Mouse (Mus musculus) left cerebral cortex, adult 8-10 months (tissue): ENCODE data around the gene Cdk17. TPM values are rescaled to one million over a fixed set of nuclear protein-coding genes. Genes with fewer than 3 reads are reported as not detected.

ENCODE experiments used
- DNase-seq, 2 experiments: peaks; one replicate each; pipeline ENCODE4 v3.0.0; 2022; ENCODE audit warnings: low spot score in 2 of 2
- total RNA-seq, 4 experiments: library from RNA; stranded (reverse); gene quantifications; 2 replicates each; pipeline ENCODE4 v1.2.4; 2022

Gene Cdk17
- total RNA-seq, 4 experiments from 2014 or later = 212 to 264 (median 240) TPM

DNA sequence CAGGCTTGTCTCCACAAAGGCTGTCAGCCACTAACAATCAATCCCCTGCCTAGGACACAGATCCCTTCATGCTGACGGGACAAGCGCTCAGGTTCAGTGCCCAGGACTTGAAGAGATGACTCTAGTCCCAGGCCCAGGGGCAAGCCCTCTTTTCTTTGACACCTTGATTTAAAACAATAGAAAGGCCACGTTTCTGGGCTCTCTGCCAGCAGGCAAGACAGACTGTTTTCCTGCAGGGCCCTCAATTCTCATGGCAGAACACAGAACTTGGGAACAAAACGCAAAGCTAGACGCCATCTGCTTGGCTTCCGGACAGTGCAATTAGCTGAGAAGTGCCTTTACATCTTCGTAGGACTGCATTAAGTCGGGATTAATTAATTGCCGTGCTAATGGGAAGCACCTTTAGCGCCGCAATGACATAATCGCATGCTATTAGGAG lies 121.9 kb downstream of the Cdk17 start:
- DNase-seq = no peak

- no peak for DNase-seq
These were observed 122.6 kb downstream of the Cdk17 start for GRCm38 (mm10) chr10:93283258-93283657.

GRCm38 (mm10) chr10:93285489-93285888 lies 124.8 kb downstream of the Cdk17 start:
- no peak for DNase-seq

DNA sequence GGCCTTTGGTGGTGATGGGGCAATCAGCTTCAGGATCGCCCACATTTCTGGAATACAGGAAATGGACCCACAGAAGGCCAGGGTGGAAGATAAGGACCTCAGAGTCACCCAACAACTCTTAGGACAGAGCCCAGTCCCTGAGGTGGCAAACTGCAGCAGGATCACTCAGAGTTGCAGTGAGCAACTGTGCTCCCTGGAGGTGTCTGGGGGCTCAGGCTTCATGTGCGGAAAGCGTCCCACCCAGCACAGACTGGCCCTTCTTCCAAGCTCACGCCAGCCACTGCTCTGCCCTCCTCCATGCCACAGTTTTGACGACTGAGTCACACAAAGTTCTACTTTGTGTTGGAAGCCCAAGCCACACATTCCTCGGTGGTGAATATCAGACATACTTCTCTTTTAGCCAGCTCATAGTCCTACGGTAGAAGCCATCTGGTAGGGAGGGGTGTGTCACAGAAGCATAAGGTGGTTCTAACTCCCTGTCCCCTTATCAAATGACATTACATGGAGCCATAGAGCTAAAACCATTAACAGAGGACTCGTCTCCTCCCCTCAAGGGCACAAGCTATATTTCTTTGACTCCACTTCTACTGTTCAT lies 127.0 kb downstream of the Cdk17 start:
- DNase-seq = no peak

GRCm38 (mm10) chr10:93288336-93288735 lies 127.7 kb downstream of the Cdk17 start:
- DNase-seq = no peak

DNA sequence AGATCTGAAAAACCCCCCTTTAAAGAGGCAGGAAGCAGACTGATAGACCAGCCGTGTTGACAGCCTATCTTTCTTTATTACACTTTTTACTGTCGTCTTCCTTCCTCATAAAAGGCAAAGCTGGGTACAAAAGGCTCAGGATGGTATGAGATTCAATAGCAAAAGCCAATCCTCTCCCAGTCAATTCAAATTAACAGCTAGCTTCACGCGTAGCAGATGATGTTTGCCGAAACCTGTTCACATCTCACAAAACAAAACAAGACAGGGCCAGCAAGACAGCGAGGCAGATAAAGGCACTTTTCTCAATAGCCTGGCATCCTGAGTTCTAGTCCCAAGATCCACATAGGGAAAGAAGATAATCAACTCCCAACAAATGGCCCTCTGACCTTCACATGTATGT lies 128.7 kb downstream of the Cdk17 start:
- no peak for DNase-seq

DNA sequence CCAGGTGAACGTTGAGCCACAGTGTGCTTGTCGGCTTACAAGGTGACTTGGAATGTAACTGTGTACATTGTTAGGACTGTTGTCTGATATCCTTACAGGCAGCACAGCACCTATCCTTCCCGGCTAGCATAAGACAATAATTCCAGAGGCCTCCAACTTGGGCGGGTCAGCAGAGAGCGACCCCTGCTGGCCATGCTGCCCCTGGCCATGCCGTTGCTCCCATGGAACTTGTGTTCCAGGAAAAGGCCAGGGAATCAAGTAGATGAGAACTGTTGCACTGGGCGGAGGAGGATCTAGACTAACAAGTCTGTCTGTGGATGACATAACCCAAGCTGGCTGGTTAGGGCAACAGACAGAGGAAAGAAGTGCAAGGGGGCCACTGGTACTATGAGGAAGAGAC lies 130.7 kb downstream of the Cdk17 start:
- DNase-seq = no peak

GRCm38 (mm10) chr10:93291843-93292242 lies 131.2 kb downstream of the Cdk17 start:
- DNase-seq = no peak

DNA sequence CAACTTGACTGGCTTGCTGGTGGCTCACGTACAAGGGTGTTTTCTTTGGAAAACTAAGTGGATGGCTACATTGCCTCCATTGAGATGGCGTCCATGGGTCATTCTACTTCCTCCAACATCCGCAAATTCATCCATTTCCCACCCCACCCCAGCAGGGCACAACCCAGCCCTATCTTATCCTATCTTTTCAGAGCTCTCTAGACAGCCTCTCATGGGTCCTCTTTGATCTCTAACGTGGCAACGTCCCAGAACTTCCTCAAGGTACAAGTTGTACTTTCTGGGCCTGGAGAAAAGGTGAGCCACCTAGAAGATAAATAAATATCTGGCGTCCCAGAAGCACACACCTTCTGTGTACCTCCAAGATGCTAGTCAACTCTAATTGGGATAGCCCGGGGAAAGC lies 132.9 kb downstream of the Cdk17 start:
- DNase-seq = no peak

DNA sequence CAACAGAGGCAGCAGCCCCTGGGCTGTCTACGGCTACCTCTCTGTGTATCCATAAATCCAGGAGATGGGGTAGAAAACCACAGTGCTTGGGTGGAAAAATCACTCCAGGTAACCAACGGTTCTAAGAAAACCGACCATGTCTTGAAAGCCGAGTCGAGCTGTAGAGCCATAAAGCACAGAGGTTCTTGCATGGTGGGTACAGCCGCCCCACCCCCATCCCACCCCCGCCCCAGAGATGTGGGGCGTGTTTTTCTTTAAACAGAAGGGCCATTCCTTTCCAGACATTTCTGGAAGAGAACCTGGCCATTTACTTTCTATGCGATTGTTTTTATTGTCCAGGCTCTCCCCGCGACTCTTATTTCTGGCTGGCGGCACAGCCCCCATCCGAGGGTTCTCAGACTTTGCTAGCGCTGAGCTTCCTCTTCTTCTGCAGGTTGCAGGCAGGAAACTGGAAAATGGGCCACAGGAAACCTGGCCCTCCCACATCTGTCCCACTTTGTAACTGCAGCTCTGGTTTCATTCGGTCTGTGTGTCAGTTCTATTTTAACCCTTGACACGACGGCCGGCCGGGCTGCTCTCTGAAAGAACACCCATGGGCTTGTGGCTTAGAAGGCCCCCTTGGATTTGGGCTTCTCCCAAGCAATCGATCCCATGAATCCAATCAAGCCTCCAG lies 134.0 kb downstream of the Cdk17 start:
- no peak for DNase-seq

DNA sequence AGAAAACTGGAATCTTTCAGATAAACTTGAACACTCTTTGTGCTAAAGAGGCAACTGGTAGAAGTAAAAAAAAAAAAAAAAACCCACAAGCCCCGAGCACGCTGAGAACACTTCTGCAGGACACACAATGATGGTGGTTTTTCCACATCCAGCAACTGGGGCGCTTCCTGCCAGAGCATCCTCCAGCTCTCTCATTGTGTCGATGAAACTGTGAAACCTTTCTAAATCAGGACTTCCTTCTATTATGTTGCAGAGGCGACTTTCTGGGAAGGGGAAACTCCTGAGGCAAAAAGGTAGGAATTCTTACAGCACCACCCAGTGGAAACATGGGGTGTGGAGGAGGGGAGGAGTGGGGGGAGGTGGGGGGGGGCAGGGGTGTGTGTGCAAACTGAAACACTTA lies 137.1 kb downstream of the Cdk17 start:
- no peak for DNase-seq

GRCm38 (mm10) chr10:93298208-93298607 lies 137.5 kb downstream of the Cdk17 start:
- DNase-seq = no peak

DNA sequence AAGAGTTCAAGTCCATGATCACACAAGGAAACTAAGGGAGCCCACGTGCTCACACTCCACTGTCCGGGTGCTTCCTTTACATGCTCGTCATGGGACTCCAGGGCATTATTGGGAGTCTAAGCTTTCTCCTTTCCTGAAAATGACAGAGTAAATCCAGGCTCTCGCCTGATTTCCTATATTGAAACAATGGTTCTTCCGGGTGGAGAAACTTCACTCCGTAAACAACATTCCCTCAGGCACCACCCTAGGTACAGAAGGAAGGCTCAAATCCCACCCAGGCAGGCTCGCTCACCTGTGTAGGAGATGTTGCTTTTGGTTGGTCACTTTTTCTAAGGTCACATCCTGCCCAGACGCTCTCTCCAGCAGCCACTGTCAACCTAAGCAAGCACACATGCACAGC lies 141.2 kb downstream of the Cdk17 start:
- DNase-seq = no peak

- no peak for DNase-seq
These were observed 142.6 kb downstream of the Cdk17 start for GRCm38 (mm10) chr10:93303231-93303630.

GRCm38 (mm10) chr10:93305946-93306345 lies 145.3 kb downstream of the Cdk17 start:
- DNase-seq = no peak

- no peak for DNase-seq
These were observed 145.7 kb downstream of the Cdk17 start for GRCm38 (mm10) chr10:93306367-93306766.

DNA sequence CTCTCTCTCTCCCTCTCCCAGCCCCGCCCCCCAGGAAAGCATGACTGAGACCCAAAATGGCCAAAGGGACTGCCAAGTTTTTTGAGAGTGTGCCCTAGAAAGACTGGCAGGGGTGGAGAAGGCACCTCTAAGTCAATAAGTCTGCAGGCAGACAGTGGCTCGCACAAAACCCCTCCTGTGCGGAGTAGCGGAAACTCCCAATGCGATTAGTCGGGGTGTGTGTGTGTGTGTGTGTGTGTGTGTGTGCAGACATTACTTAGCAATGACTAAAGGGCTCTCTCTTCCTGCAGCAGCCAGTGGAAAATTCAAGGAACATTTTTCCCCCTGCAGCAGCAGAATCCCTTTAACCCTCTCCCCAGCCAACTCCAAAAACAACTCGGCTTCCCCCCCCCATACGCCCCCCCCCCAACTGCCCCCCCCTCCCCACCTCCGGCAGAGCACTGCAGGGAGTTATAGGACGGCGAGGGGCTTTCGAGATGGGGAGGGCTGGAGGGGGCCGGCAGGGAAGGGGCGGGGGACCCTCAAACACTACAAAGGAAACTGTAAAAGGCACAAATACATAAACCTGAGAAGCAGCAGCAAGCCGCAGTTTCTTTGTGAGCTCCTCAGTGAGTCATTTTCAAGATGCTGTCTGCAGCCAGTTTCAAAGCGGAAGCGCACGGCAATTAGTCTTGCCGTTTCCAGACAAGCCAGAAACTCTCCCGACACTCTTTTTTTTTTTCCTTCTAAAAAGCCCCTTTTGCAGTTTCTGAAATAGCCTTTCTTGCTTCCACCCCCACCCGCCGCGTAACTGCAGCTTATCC lies 148.7 kb downstream of the Cdk17 start:
- peak in 1 of 2 experiments; percentile 50 for DNase-seq

DNA sequence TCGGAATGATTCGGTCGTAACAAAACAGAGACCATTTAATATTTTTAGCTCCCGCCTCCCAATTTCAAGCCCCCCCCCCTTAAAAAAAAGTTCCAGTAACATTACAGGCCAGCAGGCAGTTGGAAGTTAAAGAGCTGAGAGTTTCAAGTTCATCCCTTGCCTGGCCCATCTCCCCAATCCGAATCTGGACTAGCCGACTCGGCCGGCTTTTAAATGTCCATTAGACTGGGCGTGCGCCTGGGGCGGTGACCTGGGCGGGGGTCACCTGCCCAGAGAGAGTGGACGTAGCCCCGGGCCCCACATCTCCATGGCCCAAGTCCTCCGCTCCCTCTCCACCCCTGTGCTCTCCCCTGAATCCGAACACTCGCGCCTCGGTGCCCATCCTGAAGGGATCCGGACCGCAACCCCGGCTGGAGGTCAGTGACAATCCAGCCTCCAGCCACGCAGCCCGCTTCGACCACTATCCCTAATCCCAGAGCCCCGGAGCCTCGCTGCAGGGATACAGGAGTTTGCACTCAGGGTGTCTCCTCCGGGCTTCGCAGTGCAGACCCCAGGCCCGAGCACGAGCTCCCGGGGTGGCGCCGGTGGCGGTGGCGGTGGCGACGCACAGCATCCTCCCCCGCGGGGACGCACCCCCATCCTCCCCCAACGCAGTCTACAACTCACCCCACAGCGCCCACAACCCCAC lies 149.4 kb downstream of the Cdk17 start:
- no peak for DNase-seq

DNA sequence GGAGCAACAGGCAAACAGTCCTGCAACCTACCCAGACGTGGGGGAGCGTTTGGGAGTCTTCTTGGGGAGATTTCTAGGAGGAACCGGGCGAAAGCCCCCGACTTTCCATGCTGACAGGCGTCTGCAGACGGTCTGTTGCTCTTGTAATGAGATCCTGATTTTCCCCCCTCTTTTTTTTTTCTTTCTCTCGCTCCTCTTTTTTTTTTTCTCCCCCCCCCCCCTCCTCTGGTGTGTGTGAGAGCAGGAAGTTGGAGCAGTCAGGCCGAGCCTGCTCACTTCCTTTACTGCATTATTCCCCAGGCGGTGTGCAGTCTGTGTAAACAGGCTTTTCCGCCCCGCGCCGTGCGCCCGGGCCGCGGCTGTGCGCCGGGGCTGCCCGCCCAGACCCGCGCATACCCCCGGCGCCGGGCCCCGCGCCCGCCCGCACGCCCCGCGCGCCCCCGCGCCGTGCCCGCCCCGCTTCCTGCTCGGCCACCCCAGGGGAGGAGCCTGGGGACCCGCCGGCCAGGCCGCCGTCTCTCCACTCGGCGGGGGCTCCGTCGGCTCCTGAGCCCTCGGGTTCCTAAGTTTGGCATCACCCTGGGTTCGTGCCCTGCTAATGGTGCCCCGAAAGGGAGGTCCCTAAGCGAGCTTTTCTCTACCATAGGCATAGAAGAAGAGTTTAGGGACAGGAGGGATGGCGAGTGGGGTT lies 150.2 kb downstream of the Cdk17 start, which contains the start of gene Elk3:
Gene Elk3 (minus strand): TSS at position 415 of the 691 bp plus-strand sequence.
- no peak for DNase-seq

- DNase-seq = no peak
These were observed 150.9 kb downstream of the Cdk17 start for GRCm38 (mm10) chr10:93311576-93311975.
